Mouse (Mus musculus): ENCODE results near the gene Gab1. TPM values are rescaled to one million over a fixed set of nuclear protein-coding genes. Genes with fewer than 3 reads are reported as not detected.

Gab1 gene
- total RNA-seq, 2 experiments from 2014 or later: 17.7 to 18.5 TPM

DNA sequence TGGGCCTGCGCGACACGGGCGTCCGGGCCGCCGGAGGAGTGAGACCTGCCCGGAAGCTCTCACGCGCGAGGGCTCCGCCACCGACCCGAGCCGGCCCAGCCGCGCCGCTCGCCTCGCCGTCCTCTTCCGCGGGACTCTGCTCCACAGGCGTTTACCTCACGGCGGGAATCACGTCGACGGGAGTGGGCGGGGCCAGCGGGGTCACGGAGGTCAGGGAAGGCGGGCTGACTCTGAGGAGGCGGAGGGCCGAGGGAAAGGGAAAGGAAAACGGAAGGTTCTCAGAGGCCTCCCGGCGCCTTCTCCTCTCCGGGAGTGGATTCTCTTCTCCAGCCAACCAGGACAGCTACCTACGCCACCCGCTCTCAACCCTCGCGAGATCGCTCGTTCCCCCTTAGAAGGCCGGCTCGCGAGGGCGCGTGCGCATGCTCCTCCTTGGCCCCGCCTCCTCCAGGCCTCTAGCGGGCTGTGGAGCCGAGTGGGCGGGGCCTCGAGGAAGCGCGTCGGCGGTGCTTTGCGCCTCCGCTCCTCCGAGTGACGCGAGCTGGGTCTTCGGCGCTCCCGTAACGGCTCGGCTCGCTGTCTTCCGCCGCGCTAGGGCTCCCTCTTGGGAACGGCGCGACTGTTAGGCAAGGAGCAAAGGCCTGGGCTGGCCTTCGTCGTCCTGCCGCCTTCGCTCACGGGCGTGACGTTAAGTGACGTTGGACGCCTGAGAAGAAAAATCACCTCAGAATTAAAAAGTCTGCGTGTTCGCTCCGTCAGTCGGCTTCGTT is 141.0 kb downstream of the Gab1 start, which contains the start of gene Smarca5:
TSS of gene Smarca5 (minus strand) at position 343 of the 770 bp plus-strand sequence.
- peak; percentile 95 to 96 for DNase-seq

GRCm38 (mm10) chr8:80738388-80739154 is 141.7 kb downstream of the Gab1 start:
- peak; percentile 64 to 67 for DNase-seq

GRCm38 (mm10) chr8:80738046-80738387 is 142.3 kb downstream of the Gab1 start:
- DNase-seq: no peak

DNA sequence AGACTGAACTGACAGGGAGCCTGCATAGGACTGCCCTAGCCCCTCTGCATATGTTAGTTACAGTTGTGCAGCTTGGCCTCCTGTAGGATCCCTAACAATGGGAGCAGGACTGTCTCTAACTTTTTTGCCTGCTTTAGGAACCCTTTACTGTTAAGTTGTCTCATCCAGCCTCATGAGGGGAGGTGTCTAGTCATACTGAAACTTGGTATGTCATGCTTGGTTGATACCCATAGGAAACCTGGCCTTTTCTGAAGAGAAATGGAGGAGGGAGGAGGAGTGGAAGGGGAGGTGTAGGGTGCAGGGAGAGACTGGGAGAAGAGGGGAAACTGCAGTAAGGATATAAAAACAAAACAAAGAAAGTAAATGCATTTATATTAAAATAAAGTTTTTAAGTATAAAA is 148.0 kb downstream of the Gab1 start:
- no peak for DNase-seq

- DNase-seq: no peak
Observed at GRCm38 (mm10) chr8:80714461-80714860, 165.9 kb downstream of the Gab1 start.

Other genes starting within 250 kb of the Gab1 start
- gene Smarca5, start 141.0 kb downstream of the Gab1 start, total RNA-seq (2021): 10 to 100 TPM; 62.9 to 64.6 TPM
- gene Usp38, start 134.4 kb upstream of the Gab1 start, total RNA-seq (2021): 10 to 100 TPM; 25.3 to 25.4 TPM

Measured in layer of hippocampus, postnatal 36 days (tissue).